Mouse (Mus musculus) kidney, postnatal 0 days (tissue): ENCODE measurements at regions not wholly inside any gene's neighbourhood (a gene's known extent, or its start where the extent isn't known, plus 50 kb on each side); places are given as distances from the start of the nearest gene placed in this dataset.

Source experiments
- ATAC-seq: fragments of 200-750 bp; cut with Nextera tagmentation; replicated peaks from 2 replicates; pipeline ENCODE4 v1.8.0; 2017; ENCODE audit warnings: low read depth, moderate number of reproducible peaks, moderate TSS enrichment, moderate library complexity; ENCODE audit not compliant: low FRiP score
- DNase-seq: peaks from one replicate; pipeline ENCODE4 v3.0.0-alpha.2; 2016; ENCODE audit warnings: low spot score
- H3K27ac ChIP-seq: fragments of 300-500 bp; sonication (generic); 2 replicates; pipeline ENCODE4 v1.5.1; 2014; ENCODE audit warnings: mild to moderate bottlenecking
- H3K27me3 ChIP-seq: fragments of 300-500 bp; sonication (generic); 2 replicates; pipeline ENCODE4 v1.6.1; 2014; ENCODE audit warnings: low read length, mixed read lengths; ENCODE audit not compliant: insufficient read depth
- H3K36me3 ChIP-seq: fragments of 300-500 bp; sonication (generic); 2 replicates; pipeline ENCODE4 v1.6.1; 2014; ENCODE audit warnings: low read length, mixed read lengths; ENCODE audit not compliant: insufficient read depth
- H3K4me1 ChIP-seq: fragments of 300-500 bp; sonication (generic); replicated peaks from 2 replicates; pipeline ENCODE4 v1.6.1; 2014; ENCODE audit warnings: antibody characterized with exemption, low read length, mixed read lengths; ENCODE audit not compliant: insufficient read depth
- H3K4me2 ChIP-seq: fragments of 300-500 bp; sonication (generic); 2 replicates; pipeline ENCODE4 v1.6.1; 2014; ENCODE audit warnings: mild to moderate bottlenecking, low read length, moderate library complexity, mixed read lengths
- H3K4me3 ChIP-seq: fragments of 300-500 bp; sonication (generic); replicated peaks from 2 replicates; pipeline ENCODE4 v1.5.1; 2014; ENCODE audit warnings: low read depth, low read length
- H3K9ac ChIP-seq: fragments of 300-500 bp; sonication (generic); 2 replicates; pipeline ENCODE4 v1.6.1; 2014; ENCODE audit warnings: low read depth, low read length
- H3K9me3 ChIP-seq: fragments of 300-500 bp; sonication (generic); replicated peaks from 2 replicates; pipeline ENCODE4 v1.6.1; 2016; ENCODE audit warnings: low read length, inconsistent platforms, mixed read lengths
- CTCF ChIP-seq: IDR thresholded peaks from 2 replicates; pipeline ENCODE4 v1.5.1; 2016; ENCODE audit warnings: antibody characterized with exemption, low read depth, mild to moderate bottlenecking, moderate library complexity
- WGBS: fragments of 180-500 bp; shearing (Covaris S2); extraction: QIAGEN DNeasy Blood & Tissue Kit; methylation state at CpG from one replicate; pipeline ENCODE4 v1.1.7; 2014; 5-methylcytosine and 5-hydroxymethylcytosine counted together

DNA sequence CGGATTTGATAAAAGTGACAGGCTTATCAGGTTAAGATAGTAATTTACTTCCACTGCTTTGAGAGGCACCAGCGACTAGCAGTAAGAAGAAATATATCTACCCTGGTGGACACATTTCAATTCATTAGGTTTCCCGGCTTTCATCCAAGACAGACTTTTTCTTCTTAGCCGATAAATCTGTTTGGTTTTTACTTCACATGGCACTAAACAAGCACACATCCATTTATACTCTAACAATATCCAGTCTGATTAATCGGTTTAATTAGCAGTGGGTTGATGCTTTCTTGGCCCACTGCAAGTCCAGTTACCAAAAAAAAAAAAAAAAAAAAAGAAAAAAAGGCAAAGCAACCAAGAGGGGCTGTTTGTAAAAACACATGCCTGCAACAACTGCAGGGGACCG is 79.6 kb downstream of the Cdca7 start:
- H3K4me1 ChIP-seq: no peaks in the 10 kb centered on the region
- no peaks in the 10 kb centered on the region for H3K27me3 ChIP-seq
- no peak overlapping the region for H3K4me2 ChIP-seq
- DNase-seq (no peak), ATAC-seq (no peak)
- no peak for TF ChIP-seq CTCF
- no peak overlapping the region for H3K4me3 ChIP-seq
- no peak overlapping the region for H3K27ac ChIP-seq
- 72% methylated on average over 6 of the region's 6 CpGs for WGBS
- H3K9me3 ChIP-seq: no peaks in the 10 kb centered on the region
- H3K9ac ChIP-seq: no peak overlapping the region
- H3K36me3 ChIP-seq: no peaks in the 10 kb centered on the region

DNA sequence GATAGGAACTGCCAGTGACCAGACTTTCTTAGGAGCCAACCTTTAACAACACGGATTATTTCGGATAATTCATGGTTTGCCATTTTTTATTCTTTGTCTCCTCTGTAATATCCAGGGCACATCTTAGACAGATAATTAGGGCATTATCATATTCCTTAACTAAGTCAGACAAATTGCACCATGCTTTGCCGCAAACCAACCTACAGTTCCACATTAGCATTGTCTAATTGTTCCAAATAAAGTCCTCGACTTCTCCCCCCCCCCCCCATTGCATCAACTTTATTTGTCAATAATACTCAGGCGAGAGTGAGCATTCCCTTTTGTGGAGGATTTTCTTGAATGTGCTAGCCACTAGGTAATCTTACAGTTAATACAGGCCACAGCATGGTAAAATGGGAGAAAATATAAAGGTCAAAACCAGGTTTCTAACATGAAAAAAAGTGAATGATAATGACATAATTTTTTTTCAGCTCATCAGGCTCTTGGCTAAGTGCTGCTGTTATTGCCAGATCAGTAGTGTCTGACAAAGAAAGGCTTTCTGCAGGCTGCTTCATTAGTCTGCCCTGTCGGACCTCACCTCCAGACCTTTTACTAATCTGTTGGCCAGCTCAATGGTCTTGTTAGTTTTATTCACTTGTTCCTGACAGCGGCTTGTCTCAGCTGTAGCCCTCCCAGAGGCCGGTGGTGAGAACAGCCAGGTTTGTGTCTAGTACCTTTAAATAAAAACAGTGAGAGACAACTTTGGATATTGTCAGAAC is 80.3 kb downstream of the Cdca7 start:
- Histone ChIP-seq H3K9ac (no peak overlapping the region), H3K36me3 (no peaks in the 10 kb centered on the region), H3K9me3 (no peaks in the 10 kb centered on the region), H3K27ac (no peak overlapping the region), H3K4me1 (no peaks in the 10 kb centered on the region), H3K4me2 (no peak overlapping the region), H3K4me3 (no peak overlapping the region), H3K27me3 (no peaks in the 10 kb centered on the region)
- no peak for DNase-seq
- 80% methylated on average over 8 of the region's 8 CpGs for WGBS
- no peak for ATAC-seq
- TF ChIP-seq CTCF: no peak

DNA sequence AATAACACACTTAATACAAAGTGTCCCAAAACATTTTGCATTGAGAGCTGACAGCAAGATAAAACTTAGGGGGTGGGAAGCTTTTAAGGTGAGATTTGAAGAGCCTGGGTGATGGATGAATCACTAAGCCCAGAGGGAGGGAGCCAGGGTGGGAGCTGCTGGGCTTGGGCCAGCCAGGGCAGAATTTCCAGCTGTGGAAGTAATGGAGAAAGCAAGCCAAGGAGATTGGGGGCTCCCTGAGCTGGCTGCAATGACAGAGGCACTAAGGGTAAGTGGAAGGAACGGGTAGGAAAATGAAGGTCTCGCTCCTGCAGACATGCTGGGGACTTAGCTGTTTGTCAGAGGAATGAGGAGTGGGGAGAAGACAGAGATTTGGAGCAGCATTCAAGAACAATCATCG is 81.2 kb downstream of the Cdca7 start:
- TF ChIP-seq CTCF: no peak
- DNase-seq (peak; percentile 12), ATAC-seq (no peak)
- no peaks in the 10 kb centered on the region for H3K36me3 ChIP-seq
- WGBS: 38% methylated on average over 3 of the region's 3 CpGs
- H3K4me2 ChIP-seq: no peak overlapping the region
- H3K27me3 ChIP-seq: no peaks in the 10 kb centered on the region
- no peak overlapping the region for H3K9ac ChIP-seq
- H3K4me3 ChIP-seq: no peak overlapping the region
- H3K27ac ChIP-seq: peak overlapping the region; percentile 8; the same call in 1 of the 2 replicates
- no peaks in the 10 kb centered on the region for H3K4me1 ChIP-seq
- H3K9me3 ChIP-seq: no peaks in the 10 kb centered on the region

DNA sequence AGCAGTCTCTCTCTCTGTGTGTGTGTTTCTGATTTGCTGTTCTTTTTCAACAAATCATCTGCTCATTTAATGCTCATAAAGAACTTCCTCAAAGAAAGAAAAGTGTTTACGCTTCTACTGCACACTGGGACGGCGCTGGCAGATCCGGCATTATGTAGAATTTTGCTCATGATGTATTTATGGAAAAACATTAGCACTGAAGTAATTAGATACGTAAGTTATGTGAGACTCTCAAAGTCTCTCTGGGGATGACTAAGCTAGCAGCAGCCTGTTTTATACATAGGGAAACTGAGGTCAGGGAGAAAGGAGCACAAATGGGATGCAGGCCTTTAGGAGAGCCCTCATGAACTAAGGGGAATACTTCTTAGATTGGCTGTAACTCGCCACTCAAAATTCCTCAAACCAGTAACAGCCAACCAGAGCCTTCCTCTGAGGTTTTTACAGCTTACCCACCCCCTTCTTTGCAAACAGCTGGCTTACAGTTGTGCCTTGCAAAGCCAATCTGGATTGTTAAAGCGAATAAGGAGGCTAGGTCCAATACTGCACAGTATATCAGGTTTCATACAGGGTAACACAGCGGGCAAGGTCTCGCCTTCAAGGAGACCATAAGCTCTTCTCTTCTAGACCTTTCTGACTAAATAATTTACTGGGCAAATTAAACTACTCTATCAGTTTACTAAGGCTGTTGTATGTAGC is 81.8 kb downstream of the Cdca7 start:
- Histone ChIP-seq H3K9me3 (no peaks in the 10 kb centered on the region), H3K4me3 (no peak overlapping the region), H3K4me2 (no peak overlapping the region), H3K27ac (peak overlapping the region; percentile 8; the same call in 1 of the 2 replicates), H3K27me3 (no peaks in the 10 kb centered on the region), H3K36me3 (no peaks in the 10 kb centered on the region), H3K9ac (no peak overlapping the region), H3K4me1 (no peaks in the 10 kb centered on the region)
- ATAC-seq: peak; percentile 74
- 30% methylated on average over 9 of the region's 9 CpGs for WGBS
- peak; percentile 87 for DNase-seq
- TF ChIP-seq CTCF: no peak

DNA sequence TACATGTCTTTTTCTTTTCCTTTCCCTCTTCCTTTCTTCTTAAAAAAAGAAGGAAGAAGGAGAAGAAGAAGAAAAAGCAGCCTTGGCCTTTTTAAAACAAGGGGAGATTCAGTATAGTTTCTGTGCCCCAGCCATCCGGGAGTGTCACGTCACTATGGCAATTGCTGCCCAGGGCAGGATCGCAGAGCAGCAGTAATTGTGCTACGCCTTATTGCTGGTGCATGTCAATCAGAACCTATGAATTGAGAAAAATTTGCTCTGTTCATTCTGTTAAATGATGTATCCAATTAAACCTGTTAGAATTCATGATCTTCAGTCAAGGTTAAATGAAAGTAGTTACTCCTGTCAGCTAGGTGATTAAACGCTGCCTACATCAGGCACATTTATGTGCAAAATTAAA is 85.4 kb downstream of the Cdca7 start:
- no peak overlapping the region for H3K4me2 ChIP-seq
- no peak for DNase-seq
- no peak overlapping the region for H3K4me3 ChIP-seq
- H3K9me3 ChIP-seq: no peaks in the 10 kb centered on the region
- no peaks in the 10 kb centered on the region for H3K27me3 ChIP-seq
- H3K27ac ChIP-seq: no peak overlapping the region
- no peak overlapping the region for H3K9ac ChIP-seq
- ATAC-seq: no peak
- 67% methylated on average over 5 of the region's 5 CpGs for WGBS
- no peak for TF ChIP-seq CTCF
- H3K4me1 ChIP-seq: no peaks in the 10 kb centered on the region
- H3K36me3 ChIP-seq: no peaks in the 10 kb centered on the region

DNA sequence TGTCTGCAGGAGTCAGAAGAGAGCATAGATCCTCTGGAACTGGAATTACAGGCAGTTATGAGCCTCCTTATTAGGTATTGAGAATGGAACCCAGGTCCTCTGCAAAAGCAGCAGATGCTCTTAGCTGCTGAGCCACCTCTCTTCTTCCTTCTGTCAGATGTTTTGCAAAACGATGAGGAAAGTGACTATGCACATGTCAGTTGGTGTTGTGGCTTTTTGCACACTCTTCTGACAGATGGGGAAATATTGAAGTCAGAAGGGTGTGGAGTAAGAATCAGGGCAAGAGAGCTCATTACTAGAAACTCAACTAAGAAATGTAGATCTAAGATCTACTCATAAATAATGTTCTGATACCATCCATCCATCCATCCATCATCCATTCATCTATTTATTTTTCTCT is 102.4 kb downstream of the Cdca7 start:
- WGBS: 65% methylated on average over 1 of the region's 1 CpGs
- no peaks in the 10 kb centered on the region for H3K36me3 ChIP-seq
- H3K9ac ChIP-seq: no peak overlapping the region
- H3K27ac ChIP-seq: no peak overlapping the region
- no peak overlapping the region for H3K4me3 ChIP-seq
- no peaks in the 10 kb centered on the region for H3K27me3 ChIP-seq
- DNase-seq (no peak), ATAC-seq (no peak)
- H3K4me2 ChIP-seq: no peak overlapping the region
- H3K4me1 ChIP-seq: no peaks in the 10 kb centered on the region
- H3K9me3 ChIP-seq: no peaks in the 10 kb centered on the region
- TF ChIP-seq CTCF: no peak
